Mouse (Mus musculus) brain, embryonic 18.5 days (tissue): ENCODE data around the gene Zfp526.

Experiments
- DNase-seq: peaks from one replicate; pipeline ENCODE4 v3.0.0-alpha.2; 2012; ENCODE audit warnings: low read depth, low spot score

The Zfp526 gene

DNA sequence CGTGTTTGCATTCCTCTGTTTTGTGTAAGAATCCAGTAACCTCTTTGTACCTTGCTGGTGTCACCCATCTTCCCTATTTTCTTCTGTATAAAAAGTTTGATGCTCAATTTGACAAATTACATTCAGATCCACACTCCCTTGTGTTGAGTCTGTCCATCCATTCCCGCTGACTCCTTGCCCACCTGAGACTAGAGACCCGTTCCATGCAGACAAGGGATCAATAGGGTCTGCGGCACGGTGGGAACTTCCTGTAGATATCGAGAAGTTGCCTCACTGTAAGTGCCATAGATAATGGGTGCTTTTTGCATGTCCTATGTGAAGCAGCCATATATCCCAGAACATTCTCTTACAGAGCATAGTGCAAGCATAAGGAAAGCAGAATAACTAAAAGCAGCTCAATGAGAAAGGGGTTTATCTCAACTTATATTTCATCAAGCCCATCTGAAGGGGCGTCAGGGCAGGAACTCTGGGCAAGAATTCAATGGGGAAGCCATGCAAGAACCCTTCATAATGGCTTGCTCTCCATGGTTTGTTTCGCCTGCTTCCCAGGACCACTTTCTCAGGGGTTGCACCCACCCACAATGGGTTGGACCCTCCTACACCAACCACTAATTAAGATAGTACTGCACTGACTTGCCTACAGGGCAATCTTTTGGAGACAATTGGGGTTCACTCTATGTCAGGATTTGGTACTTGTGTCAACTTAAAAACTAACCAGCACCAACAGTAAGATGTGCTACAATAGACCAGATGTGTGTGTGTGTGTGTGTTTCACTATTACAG lies 45.1 kb downstream of the Zfp526 start:
- DNase-seq, result no peak

GRCm38 (mm10) chr7:25267301-25267750 lies 46.1 kb downstream of the Zfp526 start, which contains the start of gene Cic:
TSS of gene Cic (plus strand) at chr7:25267704.
- peak; percentile 99 for DNase-seq

DNA sequence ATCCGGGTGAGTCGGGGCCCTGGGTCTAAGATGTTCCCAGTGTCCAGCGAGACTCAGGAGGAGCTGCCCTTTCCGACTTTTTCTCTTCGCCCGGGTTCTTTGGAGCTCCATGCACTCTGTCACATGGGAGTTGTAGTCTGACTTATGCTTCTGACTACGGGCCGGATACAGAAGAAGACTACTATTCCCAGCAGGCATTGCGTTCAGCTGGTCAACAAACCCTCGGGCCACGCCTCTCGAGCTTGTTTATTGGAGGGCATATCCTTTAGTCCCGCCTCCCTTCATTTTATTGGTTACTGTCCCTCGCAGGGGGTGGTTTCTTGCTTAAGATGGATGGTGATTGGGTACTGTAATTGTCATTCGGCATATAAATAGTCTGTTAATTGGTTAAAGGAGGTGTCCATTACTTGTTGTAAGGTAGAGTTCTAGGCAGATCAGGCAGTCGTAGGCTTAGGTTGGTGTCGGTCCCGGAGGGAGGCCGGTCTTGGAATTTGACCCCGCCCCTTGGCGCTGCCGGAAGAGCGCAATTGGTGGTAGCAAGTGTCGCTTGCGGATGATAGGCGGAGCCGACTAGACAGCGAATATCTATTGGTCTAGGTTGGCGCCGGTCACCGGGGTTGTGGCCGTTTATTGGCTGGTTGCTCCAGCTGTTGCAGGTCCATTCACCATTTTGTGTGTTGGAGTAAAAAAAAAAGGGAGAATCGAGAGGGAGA lies 46.7 kb downstream of the Zfp526 start:
- peak; percentile 100 for DNase-seq

GRCm38 (mm10) chr7:25268588-25268987 lies 47.4 kb downstream of the Zfp526 start:
- DNase-seq, result no peak

DNA sequence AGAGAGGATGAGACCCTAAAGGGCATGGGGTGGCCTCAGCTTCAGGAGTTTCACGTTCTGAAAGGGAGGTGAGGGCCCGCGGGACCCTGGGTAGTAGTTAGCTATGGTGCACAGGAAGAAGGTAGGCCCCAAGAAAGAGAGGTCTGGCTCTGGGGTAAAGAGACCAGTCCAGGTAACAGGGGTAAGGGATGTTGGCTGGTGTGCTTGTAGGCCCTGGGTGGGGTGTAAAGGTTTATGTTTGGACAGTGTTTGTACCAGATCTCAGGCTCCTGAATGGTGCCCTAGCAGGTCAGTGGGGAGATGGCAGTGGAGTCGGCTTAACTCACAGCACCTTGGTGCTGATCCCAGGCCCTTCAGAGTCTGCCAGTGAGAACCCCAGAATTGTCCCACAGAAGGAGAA lies 47.8 kb downstream of the Zfp526 start:
- no peak for DNase-seq

DNA sequence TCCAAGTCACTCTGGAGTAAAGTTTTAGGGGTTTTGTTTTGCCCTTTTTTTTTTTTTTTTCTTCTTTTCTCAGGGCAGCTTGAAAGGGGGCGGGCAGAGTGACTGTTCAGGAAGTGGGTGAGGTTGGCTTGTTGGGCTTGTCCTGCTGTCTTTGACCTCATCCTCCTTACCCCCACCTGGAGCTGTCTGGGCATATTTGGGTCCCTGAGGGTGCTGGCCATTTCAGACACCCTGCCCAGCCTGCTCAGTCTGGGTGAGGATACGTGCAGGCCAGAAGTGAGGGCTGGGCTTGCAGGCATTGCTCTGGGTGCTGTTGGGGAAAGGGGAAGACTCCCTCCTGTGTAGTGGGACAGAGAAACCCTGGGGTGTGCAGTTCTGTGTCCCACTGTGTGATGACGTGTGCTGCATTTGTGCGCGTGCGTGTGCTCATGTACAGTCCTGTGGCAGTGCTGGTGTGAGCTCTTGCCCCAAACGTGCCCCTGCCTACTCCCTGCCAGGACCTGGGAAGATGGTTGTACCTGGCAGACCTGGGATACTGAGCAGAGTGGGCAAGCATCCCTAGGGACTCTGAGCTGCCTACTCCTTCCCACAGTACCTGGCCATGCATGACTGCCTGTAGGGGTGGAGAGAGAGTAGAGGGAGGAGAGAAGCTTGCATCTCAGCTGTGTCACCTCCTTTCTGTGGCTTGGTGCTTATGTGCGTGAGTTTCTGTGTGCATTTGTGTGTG lies 48.5 kb downstream of the Zfp526 start:
- DNase-seq, result no peak

- no peak for DNase-seq
These were observed 49.7 kb downstream of the Zfp526 start for GRCm38 (mm10) chr7:25270652-25271633.

- no peak for DNase-seq
These were observed 50.6 kb downstream of the Zfp526 start for GRCm38 (mm10) chr7:25271651-25272444.

DNA sequence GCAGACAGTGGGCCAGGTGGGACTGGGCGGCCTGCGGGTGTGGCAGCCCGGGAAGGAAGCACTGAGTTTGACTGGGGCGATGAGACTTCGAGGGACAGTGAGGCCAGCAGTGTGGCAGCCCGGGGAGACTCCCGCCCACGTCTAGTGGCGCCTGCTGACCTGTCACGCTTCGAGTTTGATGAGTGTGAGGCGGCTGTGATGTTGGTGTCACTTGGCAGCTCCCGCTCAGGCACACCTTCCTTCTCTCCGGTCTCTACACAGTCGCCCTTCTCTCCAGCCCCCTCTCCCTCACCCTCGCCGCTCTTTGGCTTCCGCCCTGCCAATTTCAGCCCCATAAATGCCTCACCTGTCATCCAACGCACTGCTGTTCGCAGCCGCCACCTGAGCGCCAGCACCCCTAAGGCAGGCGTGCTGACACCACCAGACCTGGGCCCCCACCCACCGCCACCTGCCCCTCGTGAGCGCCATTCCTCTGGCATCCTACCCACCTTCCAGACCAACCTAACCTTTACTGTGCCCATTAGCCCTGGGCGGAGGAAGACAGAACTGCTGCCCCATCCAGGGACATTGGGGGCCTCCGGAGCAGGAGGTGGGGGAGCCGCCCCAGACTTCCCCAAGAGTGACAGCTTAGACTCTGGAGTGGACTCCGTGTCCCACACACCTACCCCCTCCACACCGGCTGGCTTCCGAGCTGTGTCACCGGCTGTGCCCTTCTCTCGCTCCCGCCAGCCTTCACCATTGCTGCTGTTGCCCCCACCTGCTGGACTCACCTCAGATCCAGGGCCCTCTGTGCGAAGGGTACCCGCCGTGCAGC lies 51.4 kb downstream of the Zfp526 start:
- DNase-seq, result no peak

DNA sequence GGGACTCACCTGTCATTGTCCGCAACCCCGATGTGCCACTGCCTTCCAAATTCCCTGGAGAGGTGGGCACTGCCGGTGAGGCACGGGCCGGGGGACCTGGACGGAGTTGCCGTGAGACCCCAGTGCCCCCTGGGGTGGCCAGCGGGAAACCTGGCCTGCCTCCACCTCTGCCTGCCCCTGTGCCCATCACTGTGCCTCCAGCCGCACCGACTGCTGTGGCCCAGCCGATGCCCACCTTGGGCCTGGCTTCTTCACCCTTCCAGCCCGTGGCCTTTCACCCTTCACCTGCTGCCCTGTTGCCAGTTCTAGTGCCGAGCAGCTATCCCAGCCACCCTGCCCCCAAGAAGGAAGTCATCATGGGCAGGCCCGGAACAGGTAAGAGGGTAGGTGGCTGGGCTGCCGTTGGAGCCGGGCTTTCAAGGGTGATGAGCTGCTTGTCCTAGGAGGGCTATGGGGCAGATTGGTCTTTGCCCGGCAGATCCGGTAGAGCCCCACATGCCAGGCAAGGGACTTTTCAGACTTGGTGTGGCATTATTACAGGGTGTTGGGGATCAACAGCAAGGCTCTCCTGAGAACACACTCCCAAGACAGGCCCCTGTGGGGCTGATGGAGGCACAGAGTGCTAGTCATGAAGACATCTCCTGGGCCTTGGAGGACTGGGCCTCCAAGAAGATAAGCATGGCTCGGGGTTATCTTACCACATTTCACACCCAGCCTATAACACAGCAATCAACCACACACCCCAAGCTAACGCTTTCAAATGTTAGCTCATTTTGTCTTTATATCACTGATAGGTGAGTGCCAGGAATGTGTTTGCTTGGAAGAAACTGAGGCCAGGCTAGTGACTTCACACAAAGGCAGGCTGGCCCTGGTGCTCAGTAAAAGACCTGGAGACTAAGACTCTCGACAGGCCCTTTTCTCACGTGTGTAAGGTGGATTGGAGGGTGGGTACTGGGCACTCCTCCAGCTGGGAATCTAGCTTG lies 52.3 kb downstream of the Zfp526 start:
- DNase-seq, result no peak

- DNase-seq, result no peak
These were observed 53.3 kb downstream of the Zfp526 start for GRCm38 (mm10) chr7:25274571-25274970.

GRCm38 (mm10) chr7:25274996-25275395 lies 53.8 kb downstream of the Zfp526 start:
- DNase-seq, result no peak

GRCm38 (mm10) chr7:25275555-25276298 lies 54.5 kb downstream of the Zfp526 start:
- no peak for DNase-seq
